Mouse (Mus musculus) left cerebral cortex, postnatal 25 days (tissue): ENCODE results near the gene Spata31d1a. TPM values are rescaled to one million over a fixed set of nuclear protein-coding genes. Genes with fewer than 3 reads are reported as not detected.

ENCODE experiments used
- total RNA-seq, 2 experiments: library from RNA; stranded (reverse); gene quantifications; 2 replicates each; pipeline ENCODE4 v1.2.3; 2021

Gene Spata31d1a
- total RNA-seq, 2 experiments from 2014 or later = 0.11 to 0.14 TPM

Other genes with a start within 250 kb of the Spata31d1a start
- gene Agtpbp1, start 125.1 kb downstream of the Spata31d1a start, total RNA-seq = 100 to 1,000 TPM; 340 to 341 TPM
- gene Naa35, start 125.1 kb downstream of the Spata31d1a start, total RNA-seq = 10 to 100 TPM; 87.9 to 91.5 TPM
- gene Golm1, start 34.5 kb downstream of the Spata31d1a start, total RNA-seq = 10 to 100 TPM; 19.9 to 20.9 TPM
- gene 4921517D22Rik, start 16.2 kb downstream of the Spata31d1a start, total RNA-seq = not detected
- under 1 TPM in 1 of 2 experiments, not detected in 1; 0.07 TPM for gene Spata31d1b, start 2.0 kb upstream of the Spata31d1a start, total RNA-seq
- gene Spata31d1d, start 21.4 kb upstream of the Spata31d1a start, total RNA-seq = not detected
- 1 to 10 TPM in 1 of 2 experiments, under 1 TPM in 1; 0.87 to 1.4 TPM for gene 1700014D04Rik, start 36.4 kb upstream of the Spata31d1a start, total RNA-seq
- 100 to 1,000 TPM; 147 to 156 TPM for gene Isca1, start 59.5 kb upstream of the Spata31d1a start, total RNA-seq
- not detected for gene Gm49354, start 71.9 kb upstream of the Spata31d1a start, total RNA-seq
- 10 to 100 TPM; 61.0 to 64.3 TPM for gene Tut7, start 112.8 kb upstream of the Spata31d1a start, total RNA-seq